Mouse (Mus musculus) frontal cortex, adult 2 months (tissue): ENCODE data around the gene Mtrf1l. TPM values are rescaled to one million over a fixed set of nuclear protein-coding genes. Genes with fewer than 3 reads are reported as not detected.
A peak's percentile ranks its signal among the peaks of the same experiment; 100 is the strongest.

Experiments
- DNase-seq, 2 experiments: peaks; one replicate each; pipeline ENCODE4 v3.0.0; 2022; ENCODE audit warnings: low spot score in 1 of 2; ENCODE audit errors: extremely low spot score in 1 of 2
- polyA plus RNA-seq: library from polyadenylated mRNA; depleted of rRNA; stranded (reverse); fragments of >200 nt; gene quantifications from 2 replicates; pipeline ENCODE4 v1.2.3, GENCODE M21; 2012; rRNA removed

Mtrf1l gene
- 6.5 and 8.1 TPM in 2 replicates for polyA plus RNA-seq

- peak; percentile 92 to 93 for DNase-seq
These were observed at the start of gene Mtrf1l for GRCm38 (mm10) chr10:5823740-5824491. Gene Mtrf1l (minus strand): TSS chr10:5823910.

- DNase-seq, result no peak
These were observed 47.4 kb upstream of the Mtrf1l start for GRCm38 (mm10) chr10:5871081-5871480.

GRCm38 (mm10) chr10:5867981-5868552 lies 44.4 kb upstream of the Mtrf1l start:
- peak in 1 of 2 experiments; percentile 69 for DNase-seq

- DNase-seq, result no peak
These were observed 42.3 kb upstream of the Mtrf1l start for GRCm38 (mm10) chr10:5865996-5866395.

- DNase-seq, result no peak
These were observed 39.0 kb upstream of the Mtrf1l start for GRCm38 (mm10) chr10:5862669-5863068.

- no peak for DNase-seq
These were observed 37.1 kb upstream of the Mtrf1l start for GRCm38 (mm10) chr10:5860849-5861248.

GRCm38 (mm10) chr10:5859729-5860128 lies 36.0 kb upstream of the Mtrf1l start:
- DNase-seq, result no peak

- DNase-seq, result no peak
These were observed 34.4 kb upstream of the Mtrf1l start for GRCm38 (mm10) chr10:5857996-5858549.

GRCm38 (mm10) chr10:5853290-5853868 lies 29.7 kb upstream of the Mtrf1l start:
- DNase-seq, result peak; percentile 33 to 51

GRCm38 (mm10) chr10:5846939-5847338 lies 23.2 kb upstream of the Mtrf1l start:
- DNase-seq, result peak in 1 of 2 experiments; percentile 80

GRCm38 (mm10) chr10:5841369-5841768 lies 17.7 kb upstream of the Mtrf1l start:
- DNase-seq, result peak in 1 of 2 experiments; percentile 51

- DNase-seq, result no peak
These were observed 2.8 kb upstream of the Mtrf1l start for GRCm38 (mm10) chr10:5826336-5827025.

GRCm38 (mm10) chr10:5824779-5825178 lies 1.1 kb upstream of the Mtrf1l start:
- DNase-seq, result peak; percentile 46 to 78

GRCm38 (mm10) chr10:5823291-5823739 lies 395 bp downstream of the Mtrf1l start:
- DNase-seq, result no peak

- no peak for DNase-seq
These were observed 4.9 kb downstream of the Mtrf1l start for GRCm38 (mm10) chr10:5818772-5819171.

- DNase-seq, result no peak
These were observed 7.7 kb downstream of the Mtrf1l start for GRCm38 (mm10) chr10:5815968-5816367.

- DNase-seq, result no peak
These were observed 10.0 kb downstream of the Mtrf1l start for GRCm38 (mm10) chr10:5813724-5814123.

GRCm38 (mm10) chr10:5807683-5808082 lies 16.0 kb downstream of the Mtrf1l start:
- no peak for DNase-seq

- DNase-seq, result no peak
These were observed 16.7 kb downstream of the Mtrf1l start for GRCm38 (mm10) chr10:5806996-5807395.

GRCm38 (mm10) chr10:5806416-5806815 lies 17.3 kb downstream of the Mtrf1l start:
- DNase-seq, result peak in 1 of 2 experiments; percentile 24
